Mouse (Mus musculus) retina, postnatal 1 day (tissue): Measurements from ENCODE around the gene Ankib1.

Experiments
- DNase-seq: peaks from one replicate; pipeline ENCODE4 v3.0.0-alpha.2; 2012

Ankib1 gene

GRCm38 (mm10) chr5:3646539-3646938 is 156.2 kb downstream of the Ankib1 start:
- DNase-seq = no peak

DNA sequence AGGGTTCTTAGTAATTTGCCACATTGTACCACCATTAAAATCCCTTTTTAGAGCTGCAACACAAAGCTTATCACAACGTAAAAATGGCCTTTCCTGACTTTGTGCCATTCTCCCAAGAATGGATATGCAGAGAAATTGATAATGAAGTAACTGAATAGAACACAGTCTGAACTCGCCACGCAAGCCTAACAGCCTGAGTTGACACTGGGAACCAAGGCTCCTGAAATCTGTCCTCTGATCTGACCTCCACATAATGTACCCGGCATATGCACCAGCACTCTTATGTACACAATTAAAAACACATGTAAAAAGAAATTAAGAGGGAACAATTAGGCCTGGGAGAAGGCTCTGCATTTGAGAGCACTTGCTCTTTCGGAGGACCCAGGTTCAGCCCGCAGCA is 157.4 kb downstream of the Ankib1 start:
- no peak for DNase-seq

GRCm38 (mm10) chr5:3644621-3645020 is 158.1 kb downstream of the Ankib1 start:
- no peak for DNase-seq
